Mouse (Mus musculus): ENCODE measurements at regions not wholly inside any gene's neighbourhood (a gene's known extent, or its start where the extent isn't known, plus 50 kb on each side); places are given as distances from the start of the nearest gene placed in this dataset.
A peak's percentile ranks its signal among the peaks of the same experiment; 100 is the strongest.

GRCm38 (mm10) chr13:101427426-101428221 is 340.4 kb downstream of the Pik3r1 start:
- DNase-seq (ENCODE audit: low spot score) = no peak

- no peak for DNase-seq (ENCODE audit: low spot score)
These were observed 341.6 kb downstream of the Pik3r1 start for GRCm38 (mm10) chr13:101426461-101426860.

GRCm38 (mm10) chr13:101422082-101422481 is 345.9 kb downstream of the Pik3r1 start:
- no peak for DNase-seq (ENCODE audit: low spot score)

- DNase-seq (ENCODE audit: low spot score) = no peak
These were observed 348.5 kb downstream of the Pik3r1 start for GRCm38 (mm10) chr13:101419457-101420025.

GRCm38 (mm10) chr13:101418272-101418671 is 349.7 kb downstream of the Pik3r1 start:
- no peak for DNase-seq (ENCODE audit: low spot score)

- no peak for DNase-seq (ENCODE audit: low spot score)
These were observed 359.1 kb downstream of the Pik3r1 start for GRCm38 (mm10) chr13:101408885-101409284.

GRCm38 (mm10) chr13:101407633-101408032 is 360.4 kb downstream of the Pik3r1 start:
- no peak for DNase-seq (ENCODE audit: low spot score)

GRCm38 (mm10) chr13:101373581-101374189 is 394.3 kb downstream of the Pik3r1 start:
- DNase-seq (ENCODE audit: low spot score) = no peak

- DNase-seq (ENCODE audit: low spot score) = no peak
These were observed 396.1 kb downstream of the Pik3r1 start for GRCm38 (mm10) chr13:101371906-101372305.

GRCm38 (mm10) chr13:101368170-101368569 is 399.8 kb downstream of the Pik3r1 start:
- DNase-seq (ENCODE audit: low spot score) = no peak

- no peak for DNase-seq (ENCODE audit: low spot score)
These were observed 412.7 kb downstream of the Pik3r1 start for GRCm38 (mm10) chr13:101355363-101355762.

GRCm38 (mm10) chr13:101351123-101351522 is 416.9 kb downstream of the Pik3r1 start:
- DNase-seq (ENCODE audit: low spot score) = no peak

- no peak for DNase-seq (ENCODE audit: low spot score)
These were observed 418.7 kb downstream of the Pik3r1 start for GRCm38 (mm10) chr13:101349354-101349753.

- DNase-seq (ENCODE audit: low spot score) = no peak
These were observed 429.6 kb downstream of the Pik3r1 start for GRCm38 (mm10) chr13:101338280-101338872.

- no peak for DNase-seq (ENCODE audit: low spot score)
These were observed 449.4 kb downstream of the Pik3r1 start for GRCm38 (mm10) chr13:101318621-101319020.

GRCm38 (mm10) chr13:101316336-101316735 is 451.7 kb downstream of the Pik3r1 start:
- no peak for DNase-seq (ENCODE audit: low spot score)

GRCm38 (mm10) chr13:101314040-101314439 is 454.0 kb downstream of the Pik3r1 start:
- DNase-seq (ENCODE audit: low spot score) = no peak

- no peak for DNase-seq (ENCODE audit: low spot score)
These were observed 456.2 kb downstream of the Pik3r1 start for GRCm38 (mm10) chr13:101311634-101312314.

- DNase-seq (ENCODE audit: low spot score) = no peak
These were observed 459.3 kb downstream of the Pik3r1 start for GRCm38 (mm10) chr13:101308724-101309123.

- peak; percentile 57 for DNase-seq (ENCODE audit: low spot score)
These were observed 462.2 kb downstream of the Pik3r1 start for GRCm38 (mm10) chr13:101305695-101306413.

- DNase-seq (ENCODE audit: low spot score) = peak; percentile 37
These were observed 463.0 kb downstream of the Pik3r1 start for GRCm38 (mm10) chr13:101305063-101305462.
